Mouse (Mus musculus): ENCODE results near the gene Fam189a1.

- TF ChIP-seq EP300 (IDR thresholded peaks at IDR 0.05; ENCODE audit: low read length) (no peak), ZNF384 (IDR thresholded peaks at IDR 0.05; ENCODE audit: low read depth, low read length) (no peak), USF1 (IDR thresholded peaks at IDR 0.05; ENCODE audit: low read depth, low read length) (no peak), POLR2A (IDR thresholded peaks at IDR 0.05; ENCODE audit: low read depth, low read length) (no peak), ZMIZ1 (IDR thresholded peaks at IDR 0.05; ENCODE audit: low read depth, low read length) (no peak)
Measured at GRCm38 (mm10) chr7:65101661-65102060, 54.7 kb downstream of the Fam189a1 start.
